Comparison of ENCODE assay signal across 8 mouse cellular contexts in genomic region chr3:35088241-35089080, GRCm38 (mm10).
DNase-seq lines count a peak whose midpoint lies in the region; ATAC-seq lines count a peak whose summit lies in the region.

No protein-coding gene starts in this region.

- 46% methylated on average over 19 of the region's 19 CpGs for WGBS in embryonic facial prominence, embryonic 14.5 days

- no peak overlapping the region for H3K4me3 ChIP-seq in embryonic facial prominence, embryonic 14.5 days (ENCODE audit: low read depth, low read length)

- H3K9ac ChIP-seq in embryonic facial prominence, embryonic 14.5 days (ENCODE audit: low read depth, low read length): no peak overlapping the region

- peak; percentile 44; the same call in 1 of the 2 replicates for ATAC-seq in embryonic facial prominence, embryonic 14.5 days (ENCODE audit: low read depth)

- no peaks in the 10 kb centered on the region for H3K4me1 ChIP-seq in embryonic facial prominence, embryonic 14.5 days (ENCODE audit: control insufficient read depth, insufficient read depth, low read length)

- H3K4me2 ChIP-seq in embryonic facial prominence, embryonic 14.5 days (ENCODE audit: low read depth, low read length): no peak overlapping the region

- no peaks in the 10 kb centered on the region for H3K27me3 ChIP-seq in embryonic facial prominence, embryonic 14.5 days (replicated peaks; ENCODE audit: control insufficient read depth, insufficient read depth, low read length)

- H3K36me3 ChIP-seq in embryonic facial prominence, embryonic 14.5 days (ENCODE audit: control insufficient read depth, insufficient read depth, low read length): no peaks in the 10 kb centered on the region

- H3K27ac ChIP-seq in embryonic facial prominence, embryonic 14.5 days (replicated peaks; ENCODE audit: low read depth, low read length): no peak overlapping the region

- H3K9me3 ChIP-seq in embryonic facial prominence, embryonic 14.5 days (ENCODE audit: control insufficient read depth, low read length): no peaks in the 10 kb centered on the region

- intact Hi-C loops in heart, postnatal 25 days (cut with DNase I): no loop called here

- DNase-seq in heart, adult 11 months: peak; percentile 88
- no peak for DNase-seq in heart, postnatal 25 days (ENCODE audit: low spot score)
- DNase-seq in embryonic facial prominence, embryonic 14.5 days (ENCODE audit: low spot score): no peak
- DNase-seq in layer of hippocampus, adult 8-10 months (ENCODE audit: low spot score in 2 of 2): peak; percentile 69 to 73
- DNase-seq in neural tube, embryonic 10.5 days (ENCODE audit: extremely low spot score, low spot score): peak; percentile 79
- DNase-seq in kidney, postnatal 10 days: no peak
- no peak for DNase-seq in ovary, postnatal 14 days (ENCODE audit: low spot score)
- DNase-seq in spleen, postnatal 36 days (ENCODE audit: low spot score in 2 of 2): no peak

Comparison
In these comparisons a context has a peak if more than half of its experiments do, and no peak if none do; other contexts are left out.
1. DNase-seq: peak in heart, adult 11 months (single experiment), layer of hippocampus, adult 8-10 months (2 of 2) and neural tube, embryonic 10.5 days (single experiment); none in heart, postnatal 25 days (single experiment), embryonic facial prominence, embryonic 14.5 days (single experiment), kidney, postnatal 10 days (single experiment), ovary, postnatal 14 days (single experiment) and spleen, postnatal 36 days (0 of 2).